Mouse (Mus musculus) lung, embryonic 14.5 days (tissue): ENCODE results near the gene Cnpy4. TPM values are rescaled to one million over a fixed set of nuclear protein-coding genes. Genes with fewer than 3 reads are reported as not detected.
A peak's percentile ranks its signal among the peaks of the same experiment; 100 is the strongest.

ENCODE experiments used
- ATAC-seq: fragments of 200-750 bp; cut with Nextera tagmentation; 2 replicates; pipeline ENCODE4 v1.8.0; 2017; ENCODE audit warnings: mild to moderate bottlenecking, moderate TSS enrichment, moderate library complexity; ENCODE audit not compliant: insufficient read depth
- DNase-seq: peaks from one replicate; pipeline ENCODE4 v3.0.0-alpha.2; 2015
- H3K27ac ChIP-seq: fragments of 300-500 bp; sonication (generic); 2 replicates; pipeline ENCODE4 v1.5.1; 2014; ENCODE audit warnings: low read depth, mild to moderate bottlenecking, moderate library complexity
- H3K27me3 ChIP-seq: fragments of 300-500 bp; sonication (generic); 2 replicates; pipeline ENCODE4 v1.6.1; 2014; ENCODE audit warnings: low read length, control low read depth; ENCODE audit not compliant: insufficient read depth
- H3K36me3 ChIP-seq: fragments of 300-500 bp; sonication (generic); 2 replicates; pipeline ENCODE4 v1.6.1; 2014; ENCODE audit warnings: control low read depth; ENCODE audit not compliant: insufficient read depth
- H3K4me1 ChIP-seq: fragments of 300-500 bp; sonication (generic); 2 replicates; pipeline ENCODE4 v1.6.1; 2014; ENCODE audit warnings: antibody characterized with exemption, control low read depth; ENCODE audit not compliant: insufficient read depth
- H3K4me2 ChIP-seq: fragments of 300-500 bp; sonication (generic); 2 replicates; pipeline ENCODE4 v1.6.1; 2014; ENCODE audit warnings: mild to moderate bottlenecking
- H3K4me3 ChIP-seq: fragments of 300-500 bp; sonication (generic); 2 replicates; pipeline ENCODE4 v1.5.1; 2014; ENCODE audit warnings: low read depth, low read length
- H3K9ac ChIP-seq: fragments of 300-500 bp; sonication (generic); 2 replicates; pipeline ENCODE4 v1.6.1; 2014
- H3K9me3 ChIP-seq: fragments of 300-500 bp; sonication (generic); 2 replicates; pipeline ENCODE4 v1.6.1; 2016; ENCODE audit warnings: low read depth, low read length, control low read depth
- CTCF ChIP-seq: IDR thresholded peaks from 2 replicates; pipeline ENCODE4 v1.5.1; 2016; ENCODE audit warnings: antibody characterized with exemption, low read depth
- WGBS: fragments of 180-500 bp; shearing (Covaris S2); extraction: QIAGEN DNeasy Blood & Tissue Kit; methylation state at CpG from one replicate; pipeline ENCODE4 v1.1.7; 2014; 5-methylcytosine and 5-hydroxymethylcytosine counted together
- microRNA counts: library from miRNA; unstranded; fragments of <30 nt; microRNA quantifications from one replicate; lab custom pipeline; 2016
- microRNA-seq: library from miRNA; unstranded; fragments of <30 nt; microRNA quantifications from one replicate; pipeline ENCODE4, GENCODE M21; 2016; ENCODE audit warnings: borderline number of aligned reads
- polyA plus RNA-seq: library from polyadenylated mRNA; unstranded; fragments of >200 nt; fragmentation: Nextera tagmentation; extraction: Ambion mirVana; gene quantifications from 2 replicates; pipeline ENCODE4 v1.2.1, GENCODE M21; 2014

The Cnpy4 gene
- polyA plus RNA-seq, 1 experiment from 2014 or later, result 59.0 TPM

DNA sequence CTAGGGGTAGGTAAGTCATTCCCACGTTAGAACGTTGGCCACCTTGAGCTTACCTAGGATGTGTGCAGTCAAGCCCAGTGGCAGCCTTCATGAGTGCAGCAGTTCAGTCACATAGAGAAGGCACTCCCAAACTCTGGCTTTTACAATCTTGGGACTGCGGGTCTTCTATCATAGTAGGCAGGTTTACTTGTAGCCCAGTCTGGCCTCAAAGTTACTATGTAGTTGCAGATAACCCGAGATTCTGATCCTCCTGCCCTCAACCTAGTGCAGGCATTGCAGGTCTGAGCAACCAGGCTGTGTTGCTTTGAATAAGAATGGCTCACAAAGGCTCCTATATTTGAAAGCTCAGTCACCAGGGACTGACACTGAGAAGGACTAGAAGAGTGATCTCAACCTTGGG is 39.2 kb downstream of the Cnpy4 start:
- 74% methylated on average over 4 of the region's 4 CpGs for WGBS
- ATAC-seq, result no peak

DNA sequence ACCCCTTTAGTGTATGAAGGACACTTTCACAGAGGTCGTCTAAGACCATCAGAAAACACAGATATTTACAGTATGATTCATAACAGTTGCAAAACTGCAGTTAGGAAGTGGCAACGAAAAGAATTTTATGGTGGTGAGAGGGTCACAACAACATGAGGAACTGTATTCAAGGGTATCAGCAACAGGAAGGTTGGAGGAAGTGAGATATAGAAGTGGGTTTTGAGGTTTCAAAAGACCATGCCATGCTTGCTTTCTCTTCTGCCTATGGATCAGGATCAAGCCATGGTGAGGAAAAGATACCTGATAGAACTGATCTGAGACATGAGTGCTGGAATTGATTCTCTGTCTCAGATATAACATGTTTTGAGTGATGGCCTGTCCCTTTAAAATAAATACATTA is 40.1 kb downstream of the Cnpy4 start:
- H3K4me1 ChIP-seq, result no peaks in the 10 kb centered on the region
- DNase-seq, result peak; percentile 3
- H3K9ac ChIP-seq, result no peak overlapping the region
- no peak overlapping the region for H3K4me2 ChIP-seq
- no peaks in the 10 kb centered on the region for H3K36me3 ChIP-seq
- H3K27me3 ChIP-seq, result no peaks in the 10 kb centered on the region
- WGBS, result 58% methylated on average over 2 of the region's 2 CpGs
- H3K4me3 ChIP-seq, result no peak overlapping the region
- no peaks in the 10 kb centered on the region for H3K9me3 ChIP-seq
- no peak overlapping the region for H3K27ac ChIP-seq
- no peak for TF ChIP-seq CTCF
- ATAC-seq, result no peak

More for the DNA sequence above, 39.2 kb downstream of the Cnpy4 start:
- TF ChIP-seq CTCF, result no peak
- no peak overlapping the region for H3K27ac ChIP-seq
- no peak overlapping the region for H3K9ac ChIP-seq
- no peaks in the 10 kb centered on the region for H3K36me3 ChIP-seq
- H3K4me1 ChIP-seq, result no peaks in the 10 kb centered on the region
- H3K4me3 ChIP-seq, result no peak overlapping the region
- no peaks in the 10 kb centered on the region for H3K9me3 ChIP-seq
- no peak for DNase-seq
- no peaks in the 10 kb centered on the region for H3K27me3 ChIP-seq
- no peak overlapping the region for H3K4me2 ChIP-seq

DNA sequence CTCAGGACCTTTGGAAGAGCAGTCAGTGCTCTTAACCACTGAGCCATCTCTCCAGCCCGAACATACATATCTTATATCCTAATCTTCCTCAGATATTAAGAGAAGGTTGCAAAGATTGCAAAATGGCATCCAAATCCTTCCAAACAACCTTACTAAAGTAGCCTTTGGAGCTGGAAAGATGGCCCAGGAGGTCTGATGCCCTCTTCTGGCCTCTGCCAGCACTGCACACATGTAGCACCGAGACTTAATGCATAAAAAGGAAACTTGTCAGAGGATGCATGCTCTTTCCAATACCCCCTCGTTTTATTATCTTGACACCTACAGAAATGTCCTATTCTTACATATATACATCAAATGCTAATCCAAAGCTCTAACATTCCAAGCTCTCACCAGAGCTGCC is 40.7 kb downstream of the Cnpy4 start:
- DNase-seq, result peak; percentile 22
- H3K4me3 ChIP-seq, result no peak overlapping the region
- H3K9ac ChIP-seq, result no peak overlapping the region
- 46% methylated on average over 3 of the region's 3 CpGs for WGBS
- H3K4me1 ChIP-seq, result no peaks in the 10 kb centered on the region
- no peaks in the 10 kb centered on the region for H3K27me3 ChIP-seq
- TF ChIP-seq CTCF, result peak; percentile 45
- no peaks in the 10 kb centered on the region for H3K36me3 ChIP-seq
- H3K4me2 ChIP-seq, result no peak overlapping the region
- H3K27ac ChIP-seq, result no peak overlapping the region
- H3K9me3 ChIP-seq, result no peaks in the 10 kb centered on the region
- no peak for ATAC-seq

DNA sequence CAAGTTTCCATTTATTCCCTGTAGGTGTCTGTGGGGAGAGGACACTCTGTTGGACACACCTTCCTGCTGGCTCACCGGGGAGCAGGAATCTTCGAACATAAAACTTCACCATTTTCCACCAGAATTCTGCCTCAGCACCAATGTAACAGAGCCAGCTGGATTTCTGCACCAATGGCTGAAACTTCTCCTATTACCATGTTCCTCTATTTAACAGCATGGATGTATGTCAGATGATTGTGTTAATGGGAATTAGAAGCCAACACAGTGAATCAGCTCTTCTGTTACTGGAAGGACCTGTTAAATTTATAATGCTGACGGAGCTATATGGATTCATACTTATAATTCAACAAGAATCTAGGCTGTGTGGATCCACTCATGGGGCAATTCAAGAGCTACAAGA is 42.2 kb downstream of the Cnpy4 start:
- no peak overlapping the region for H3K27ac ChIP-seq
- no peak for TF ChIP-seq CTCF
- 90% methylated on average over 3 of the region's 3 CpGs for WGBS
- no peaks in the 10 kb centered on the region for H3K27me3 ChIP-seq
- no peak overlapping the region for H3K4me3 ChIP-seq
- ATAC-seq (no peak), DNase-seq (no peak)
- no peaks in the 10 kb centered on the region for H3K9me3 ChIP-seq
- no peaks in the 10 kb centered on the region for H3K36me3 ChIP-seq
- H3K4me1 ChIP-seq, result no peaks in the 10 kb centered on the region
- no peak overlapping the region for H3K9ac ChIP-seq
- H3K4me2 ChIP-seq, result no peak overlapping the region

DNA sequence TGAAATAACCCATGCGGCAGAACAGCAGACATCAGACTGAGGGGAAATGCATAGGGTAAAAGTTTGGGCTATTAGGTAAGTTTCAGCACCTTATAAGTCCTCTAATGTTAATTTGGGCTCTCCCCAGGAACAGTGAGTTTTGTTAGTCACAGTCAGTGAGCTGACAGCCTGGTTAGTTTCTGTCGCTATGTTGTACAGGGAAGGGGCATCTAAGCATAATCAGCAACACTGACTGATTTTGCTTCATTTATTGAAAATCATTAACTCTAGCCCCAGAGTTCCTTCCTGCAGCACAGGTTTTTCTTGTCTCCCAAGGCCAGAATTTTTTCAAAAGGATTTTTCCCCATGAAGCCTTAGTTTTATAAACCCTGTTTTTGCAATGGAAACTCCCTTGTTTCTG is 46.5 kb downstream of the Cnpy4 start:
- no peaks in the 10 kb centered on the region for H3K27me3 ChIP-seq
- 77% methylated on average over 2 of the region's 2 CpGs for WGBS
- H3K27ac ChIP-seq, result no peak overlapping the region
- no peaks in the 10 kb centered on the region for H3K4me1 ChIP-seq
- no peak for TF ChIP-seq CTCF
- H3K9ac ChIP-seq, result no peak overlapping the region
- no peak for DNase-seq
- no peaks in the 10 kb centered on the region for H3K9me3 ChIP-seq
- no peak overlapping the region for H3K4me3 ChIP-seq
- ATAC-seq, result no peak
- H3K4me2 ChIP-seq, result no peak overlapping the region
- H3K36me3 ChIP-seq, result no peaks in the 10 kb centered on the region

DNA sequence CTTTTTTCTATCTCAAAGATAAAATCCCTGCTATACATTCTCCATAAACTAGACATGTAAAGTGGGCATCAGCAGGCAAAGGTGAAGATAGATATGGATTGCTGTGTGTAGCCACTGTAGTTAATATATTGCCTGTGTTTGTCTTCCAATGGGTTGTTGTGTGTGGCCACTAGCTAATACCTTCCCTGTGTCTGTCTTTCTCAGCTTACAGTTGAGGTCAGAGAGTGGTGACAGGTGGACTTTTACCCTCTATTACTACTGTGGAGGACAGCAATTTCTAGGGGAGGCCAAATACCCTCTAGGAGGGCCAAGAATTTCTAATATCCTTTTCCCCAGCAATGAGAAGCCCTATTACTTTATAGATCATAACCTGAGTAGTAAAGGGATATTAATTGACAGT is 46.9 kb downstream of the Cnpy4 start:
- Histone ChIP-seq H3K4me2 (no peak overlapping the region), H3K4me3 (no peak overlapping the region), H3K27ac (no peak overlapping the region), H3K36me3 (no peaks in the 10 kb centered on the region), H3K9ac (no peak overlapping the region), H3K9me3 (no peaks in the 10 kb centered on the region), H3K4me1 (no peaks in the 10 kb centered on the region), H3K27me3 (no peaks in the 10 kb centered on the region)
- DNase-seq (no peak), ATAC-seq (no peak)
- no peak for TF ChIP-seq CTCF

DNA sequence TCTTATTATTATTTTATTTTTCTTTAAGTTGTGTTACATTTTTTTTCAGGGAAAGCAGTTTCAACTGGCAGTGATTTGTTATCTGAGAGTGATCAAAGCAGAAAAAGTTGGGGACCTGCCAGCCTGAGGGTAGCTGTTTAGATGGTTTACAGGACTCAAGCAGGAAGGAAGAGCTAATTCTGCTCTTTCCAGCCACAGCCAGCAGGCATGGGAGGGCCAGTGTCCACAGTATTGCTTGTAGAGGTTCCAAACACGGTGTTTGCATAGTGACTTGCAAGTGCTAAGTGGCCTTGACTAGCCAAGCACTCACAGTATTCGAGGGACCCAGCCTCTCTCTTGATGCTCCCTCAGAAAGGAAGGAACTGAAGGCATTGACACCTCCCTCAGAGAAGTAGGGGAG is 54.2 kb downstream of the Cnpy4 start:
- 24% methylated on average over 2 of the region's 2 CpGs for WGBS
- Histone ChIP-seq H3K27ac (no peak overlapping the region), H3K9ac (no peak overlapping the region), H3K4me1 (no peaks in the 10 kb centered on the region), H3K4me3 (no peak overlapping the region), H3K36me3 (no peaks in the 10 kb centered on the region), H3K4me2 (no peak overlapping the region), H3K27me3 (no peaks in the 10 kb centered on the region), H3K9me3 (no peaks in the 10 kb centered on the region)
- DNase-seq (peak; percentile 31), ATAC-seq (no peak)
- no peak for TF ChIP-seq CTCF

MicroRNAs encoded within 50 kb of the gene (microRNA counts, 519-probe panel; counts per million panel counts)
- microRNA mmu-miR-106b (lab: Ali Mortazavi, UCI) (4,204 counts per million, percentile 87 among the panel's probes with 10 or more counts), microRNA mmu-miR-25 (lab: Ali Mortazavi, UCI) (5,126 counts per million, percentile 96 among the panel's probes with 10 or more counts), microRNA mmu-miR-93 (lab: Ali Mortazavi, UCI) (4,060 counts per million, percentile 84 among the panel's probes with 10 or more counts)

Small RNA genes within 50 kb of the gene (microRNA-seq; reads per million reads assigned to microRNA genes)
- gene Mir106b, result 10,590 reads per million, percentile 95 among the genes with 10 or more reads in this experiment
- gene Mir25, result 1,304 reads per million, percentile 75 among the genes with 10 or more reads in this experiment
- 10,616 reads per million, percentile 95 among the genes with 10 or more reads in this experiment for gene Mir93

Other genes with a start within 250 kb of the Cnpy4 start
- 0.18 TPM in 1 of 2 replicates, not detected in the other for gene Gjc3, start 224.4 kb upstream of the Cnpy4 start, polyA plus RNA-seq
- not detected in 2 replicates for gene Azgp1, start 206.0 kb upstream of the Cnpy4 start, polyA plus RNA-seq
- not detected in 2 replicates for gene Smok3a, start 166.2 kb upstream of the Cnpy4 start, polyA plus RNA-seq
- gene Smok3b, start 166.1 kb upstream of the Cnpy4 start, polyA plus RNA-seq, result not detected in 2 replicates
- not detected in 2 replicates for gene Smok3c, start 134.3 kb upstream of the Cnpy4 start, polyA plus RNA-seq
- 24.5 and 27.2 TPM in 2 replicates for gene Zkscan1, start 102.4 kb upstream of the Cnpy4 start, polyA plus RNA-seq
- 63.0 and 64.9 TPM in 2 replicates for gene Zscan21, start 70.6 kb upstream of the Cnpy4 start, polyA plus RNA-seq
- 16.6 and 18.1 TPM in 2 replicates for gene Zfp113, start 31.7 kb upstream of the Cnpy4 start, polyA plus RNA-seq
- 256 and 259 TPM in 2 replicates for gene Cops6, start 26.4 kb upstream of the Cnpy4 start, polyA plus RNA-seq
- gene Ap4m1, start 15.5 kb upstream of the Cnpy4 start, polyA plus RNA-seq, result 19.2 and 20.6 TPM in 2 replicates
- gene Mcm7, start 15.1 kb upstream of the Cnpy4 start, polyA plus RNA-seq, result 225 and 233 TPM in 2 replicates
- 95.6 and 97.6 TPM in 2 replicates for gene Taf6, start within 50 bp of the Cnpy4 start, polyA plus RNA-seq
- 7.3 and 7.9 TPM in 2 replicates for gene Mblac1, start 6.8 kb downstream of the Cnpy4 start, polyA plus RNA-seq
- gene Nxpe5, start 38.4 kb downstream of the Cnpy4 start, polyA plus RNA-seq, result not detected in 2 replicates
- gene Lamtor4, start 68.0 kb downstream of the Cnpy4 start, polyA plus RNA-seq, result 44.2 and 46.0 TPM in 2 replicates
- 5.5 and 6.6 TPM in 2 replicates for gene BC037034, start 76.5 kb downstream of the Cnpy4 start, polyA plus RNA-seq
- gene Gal3st4, start 85.4 kb downstream of the Cnpy4 start, polyA plus RNA-seq, result 0.78 and 1.6 TPM in 2 replicates
- gene Gm43720, start 92.5 kb downstream of the Cnpy4 start, polyA plus RNA-seq, result 0.12 TPM in 1 of 2 replicates, not detected in the other
- 4.3 and 4.7 TPM in 2 replicates for gene Gpc2, start 92.5 kb downstream of the Cnpy4 start, polyA plus RNA-seq
- gene Stag3, start 92.8 kb downstream of the Cnpy4 start, polyA plus RNA-seq, result 4.3 and 6.3 TPM in 2 replicates
- gene Pvrig, start 154.5 kb downstream of the Cnpy4 start, polyA plus RNA-seq, result 0.17 TPM in 1 of 2 replicates, not detected in the other